Mouse (Mus musculus) neural tube, postnatal 0 days (tissue): ENCODE results near the gene Olfr553. TPM values are rescaled to one million over a fixed set of nuclear protein-coding genes. Genes with fewer than 3 reads are reported as not detected.

Experiments used
- polyA plus RNA-seq: library from polyadenylated mRNA; unstranded; fragments of >200 nt; fragmentation: Nextera tagmentation; extraction: Ambion mirVana; gene quantifications from 2 replicates; pipeline ENCODE4 v1.2.1, GENCODE M21; 2015

Gene Olfr553
- polyA plus RNA-seq = not detected in 2 replicates

DNA sequence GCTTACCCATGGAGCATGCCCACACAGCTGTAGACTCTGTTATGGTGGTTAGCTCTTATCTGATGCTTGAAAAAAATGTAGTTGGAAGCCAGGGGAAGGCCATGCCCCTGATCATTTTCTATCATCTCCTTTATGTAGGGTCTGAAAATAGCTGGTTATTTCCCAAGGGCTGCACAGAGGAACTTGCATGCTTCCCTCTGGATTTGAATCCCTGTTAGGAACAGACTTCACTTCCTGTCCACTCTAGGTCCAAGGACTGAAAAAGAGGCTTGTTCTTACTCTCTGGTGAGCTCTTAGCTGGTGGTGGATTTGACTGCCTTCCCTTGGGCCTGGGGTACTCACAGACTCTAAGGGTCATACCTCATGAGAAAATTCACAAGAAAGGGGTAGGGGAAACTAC lies at the start of gene Olfr553:
Gene Olfr553, minus strand, starts transcription at position 101 of the 400 bp plus-strand sequence.

DNA sequence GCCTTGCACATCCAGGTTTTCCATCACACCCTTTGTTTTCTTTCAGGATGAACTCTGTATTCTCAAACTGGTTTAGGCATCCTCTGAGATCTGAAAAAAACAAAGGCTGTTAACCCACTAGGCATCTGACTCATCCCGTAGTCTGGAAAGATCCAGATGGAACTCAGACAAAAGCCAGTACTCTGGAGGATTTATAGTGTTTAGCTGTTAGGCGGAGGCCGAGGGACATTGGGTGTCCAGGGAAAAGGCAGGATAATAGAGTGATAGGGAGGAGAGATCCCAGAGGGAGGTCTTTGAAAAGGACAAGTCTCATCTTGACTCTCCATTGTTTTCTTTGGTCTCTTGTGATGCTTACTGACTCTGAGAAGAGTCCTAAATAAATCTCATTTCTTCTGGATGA lies 46.6 kb upstream of the Olfr553 start, which contains the start of gene Olfr556:
Gene Olfr556, plus strand, starts transcription at position 301 of the 400 bp plus-strand sequence.

GRCm38 (mm10) chr7:102658523-102658922 lies 40.5 kb upstream of the Olfr553 start, which contains the start of gene Olfr555:
Olfr555 (plus strand) TSS chr7:102658823.

DNA sequence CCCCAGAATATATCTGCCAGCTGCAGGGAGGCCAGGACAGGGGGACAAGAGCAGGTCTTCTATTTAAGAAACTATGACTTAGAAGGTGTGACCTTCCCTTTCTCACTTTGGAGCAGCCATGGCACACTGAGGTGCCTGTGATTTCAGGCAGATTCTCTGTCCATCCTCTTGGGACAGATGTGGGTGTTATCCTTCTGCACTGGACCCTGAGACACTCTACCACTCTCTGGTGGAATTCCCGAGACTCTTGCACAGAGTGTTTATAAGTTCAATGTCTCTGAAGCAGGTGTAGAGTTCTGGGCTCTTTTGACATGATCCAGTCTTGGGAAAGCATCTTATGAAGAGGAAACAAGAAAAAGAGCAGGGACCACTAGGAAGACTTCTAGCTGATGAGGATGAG lies 20.1 kb upstream of the Olfr553 start, which contains the start of gene Olfr554:
Gene Olfr554, plus strand, starts transcription at position 301 of the 400 bp plus-strand sequence.

DNA sequence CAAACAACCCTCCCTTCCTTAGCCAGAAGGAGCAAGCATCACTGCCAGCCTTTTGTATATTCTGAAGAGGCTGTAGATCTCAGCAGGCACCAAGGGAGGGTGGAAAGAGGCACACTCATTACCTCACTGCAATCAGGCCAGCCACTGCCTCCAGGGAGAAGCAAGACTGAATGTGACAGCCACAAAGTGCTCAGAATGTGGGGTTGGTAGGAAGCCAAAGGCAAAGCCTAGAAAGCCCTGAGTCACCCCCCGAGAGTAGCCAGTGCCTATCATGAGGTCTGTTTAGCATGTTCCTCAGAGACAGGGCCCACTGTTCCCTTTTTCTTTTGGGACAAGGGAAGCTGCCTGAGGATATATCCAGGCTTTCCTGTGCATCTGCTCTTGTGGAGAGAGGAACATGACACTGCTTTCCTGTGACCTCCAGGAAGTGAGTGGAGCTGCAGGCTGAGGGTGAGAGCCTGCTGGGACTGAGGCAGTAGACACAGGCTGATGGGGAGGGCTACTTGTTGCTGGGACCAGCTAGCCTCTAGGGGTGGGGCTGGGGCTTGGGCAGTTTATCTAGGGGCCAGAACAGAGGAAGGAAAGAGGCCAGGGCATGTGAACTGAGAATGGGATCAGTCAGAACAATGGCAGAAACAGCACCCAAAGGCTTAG lies 20.5 kb downstream of the Olfr553 start, which contains the start of gene Olfr552:
Gene Olfr552, plus strand, starts transcription at position 393 of the 654 bp plus-strand sequence.

GRCm38 (mm10) chr7:102591786-102592185 lies 26.2 kb downstream of the Olfr553 start, which contains the start of gene Olfr551:
Olfr551 (minus strand) TSS chr7:102591886.

DNA sequence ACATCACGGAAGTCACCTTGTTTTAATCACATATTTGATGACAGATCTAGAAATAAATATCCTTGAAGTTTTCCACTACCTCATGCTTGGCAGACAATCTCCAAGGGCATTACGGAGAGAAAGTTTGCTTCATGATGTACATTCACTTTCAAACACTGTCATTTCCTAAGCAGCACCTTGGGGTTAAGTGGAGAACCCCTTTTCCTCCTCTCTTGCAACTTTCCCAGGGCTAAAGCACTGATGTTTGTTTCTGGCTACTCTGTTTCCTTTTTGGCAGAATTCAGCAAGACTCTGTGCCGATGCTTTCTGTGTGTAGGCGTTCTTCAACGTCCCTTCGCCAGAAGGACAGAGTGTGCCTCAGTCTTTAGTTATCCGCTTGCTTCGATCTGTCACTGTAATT lies 46.9 kb downstream of the Olfr553 start, which contains the start of gene Olfr550:
Gene Olfr550, plus strand, starts transcription at position 301 of the 400 bp plus-strand sequence.

GRCm38 (mm10) chr7:102564999-102565997 lies 52.7 kb downstream of the Olfr553 start, which contains the start of gene Trim21:
Trim21 (minus strand) TSS chr7:102565486.

Other genes with a start within 250 kb of the Olfr553 start
- 23.1 and 26.0 TPM in 2 replicates for gene Rrm1, start 176.5 kb downstream of the Olfr553 start, polyA plus RNA-seq
- gene Olfr543, start 136.5 kb downstream of the Olfr553 start, polyA plus RNA-seq = 0.27 and 0.57 TPM in 2 replicates
- gene Olfr544, start 129.9 kb downstream of the Olfr553 start, polyA plus RNA-seq = 0.06 TPM in 2 replicates
- 0.13 and 0.19 TPM in 2 replicates for gene Olfr545, start 118.6 kb downstream of the Olfr553 start, polyA plus RNA-seq
- gene Olfr547, start 83.5 kb downstream of the Olfr553 start, polyA plus RNA-seq = not detected in 2 replicates
- not detected in 2 replicates for gene Olfr548-ps1, start 77.3 kb downstream of the Olfr553 start, polyA plus RNA-seq
- not detected in 2 replicates for gene Olfr549, start 68.3 kb downstream of the Olfr553 start, polyA plus RNA-seq
- 0.22 and 0.38 TPM in 2 replicates for gene Trim21, start 52.7 kb downstream of the Olfr553 start, polyA plus RNA-seq
- not detected in 2 replicates for gene Olfr550, start 46.8 kb downstream of the Olfr553 start, polyA plus RNA-seq
- not detected in 2 replicates for gene Olfr551, start 26.3 kb downstream of the Olfr553 start, polyA plus RNA-seq
- gene Olfr552, start 20.4 kb downstream of the Olfr553 start, polyA plus RNA-seq = not detected in 2 replicates
- not detected in 2 replicates for gene Olfr554, start 20.2 kb upstream of the Olfr553 start, polyA plus RNA-seq
- not detected in 2 replicates for gene Olfr555, start 40.6 kb upstream of the Olfr553 start, polyA plus RNA-seq
- gene Olfr556, start 46.7 kb upstream of the Olfr553 start, polyA plus RNA-seq = not detected in 2 replicates
- 5.5 and 9.0 TPM in 2 replicates for gene Trim68, start 69.1 kb upstream of the Olfr553 start, polyA plus RNA-seq
- gene Olfr557, start 77.7 kb upstream of the Olfr553 start, polyA plus RNA-seq = not detected in 2 replicates
- gene Olfr558, start 84.0 kb upstream of the Olfr553 start, polyA plus RNA-seq = 0.17 and 0.25 TPM in 2 replicates
- not detected in 2 replicates for gene Olfr33, start 100.9 kb upstream of the Olfr553 start, polyA plus RNA-seq
- gene Olfr559, start 109.3 kb upstream of the Olfr553 start, polyA plus RNA-seq = not detected in 2 replicates
- not detected in 2 replicates for gene Olfr560, start 141.1 kb upstream of the Olfr553 start, polyA plus RNA-seq
- gene Olfr78, start 141.3 kb upstream of the Olfr553 start, polyA plus RNA-seq = 0.12 and 0.17 TPM in 2 replicates
- gene Olfr561, start 153.0 kb upstream of the Olfr553 start, polyA plus RNA-seq = not detected in 2 replicates
- not detected in 2 replicates for gene Olfr564, start 185.3 kb upstream of the Olfr553 start, polyA plus RNA-seq
- not detected in 2 replicates for gene Olfr566, start 240.5 kb upstream of the Olfr553 start, polyA plus RNA-seq